Comparison of ENCODE assay signal across 17 mouse cellular contexts in genomic region chr9:100471605-100471953, GRCm38 (mm10). TPM values are rescaled to one million over a fixed set of nuclear protein-coding genes. Genes with fewer than 3 reads are reported as not detected.
DNase-seq lines count a peak whose midpoint lies in the region; ATAC-seq and TF ChIP-seq lines count a peak whose summit lies in the region.
"Had no signal": no experiment of that assay in that cellular context is flagged by ENCODE, and none has a peak within 500 bp of the region (broad histone marks: within the 10 kb centered on the region; RNA-seq: fewer than 3 reads in every experiment).

No protein-coding gene starts in this region.

- no peak for DNase-seq in cerebellum, adult 2 months
- no peak for DNase-seq in cerebellum, adult 9-11 months
- no peak for DNase-seq in frontal cortex, postnatal 14 days (ENCODE audit: low spot score in 2 of 2)
- DNase-seq in liver, embryonic 11.5 days (ENCODE audit: low spot score) = peak; percentile 17
- DNase-seq in liver, postnatal 0 days = no peak
- peak; percentile 39 for DNase-seq in lung, postnatal 36 days
- DNase-seq in lung, adult 2 months = no peak
- DNase-seq: B cell, adult 2 months; embryo, embryonic 11 days had no signal

- 55% methylated on average over 4 of the region's 4 CpGs for WGBS in cerebellum, adult 2 months
- WGBS in liver, embryonic 11.5 days = 69% methylated on average over 4 of the region's 4 CpGs
- 57% methylated on average over 4 of the region's 4 CpGs for WGBS in liver, postnatal 0 days (ENCODE audit: insufficient replicate concordance)
- WGBS in lung, adult 2 months = 56% methylated on average over 4 of the region's 4 CpGs

- TF ChIP-seq EP300 in liver, postnatal 0 days (IDR thresholded peaks at IDR 0.05; ENCODE audit: low read depth) = no peak

- TF ChIP-seq POLR2A in cerebellum, adult 2 months (IDR thresholded peaks at IDR 0.05; ENCODE audit: borderline replicate concordance, insufficient read depth, low read length) = no peak
- no peak for TF ChIP-seq POLR2A in lung, adult 2 months (IDR thresholded peaks at IDR 0.05; ENCODE audit: borderline replicate concordance, extremely low read depth, low read depth, low read length)

- H3K9me3 ChIP-seq in liver, embryonic 11.5 days (ENCODE audit: control insufficient read depth, low read length) = no peaks in the 10 kb centered on the region
- H3K9me3 ChIP-seq in liver, postnatal 0 days (ENCODE audit: low read length) = no peaks in the 10 kb centered on the region
- H3K9me3 ChIP-seq: G1E; hindbrain, embryonic 10.5 days; intestine, embryonic 15.5 days had no signal

- no peaks in the 10 kb centered on the region for H3K27me3 ChIP-seq in cerebellum, adult 2 months (ENCODE audit: control insufficient read depth, insufficient read depth, low read length)
- no peaks in the 10 kb centered on the region for H3K27me3 ChIP-seq in liver, embryonic 11.5 days (replicated peaks; ENCODE audit: control insufficient read depth, insufficient read depth, low read length)
- H3K27me3 ChIP-seq in liver, postnatal 0 days (ENCODE audit: insufficient read depth, low read length) = no peaks in the 10 kb centered on the region
- H3K27me3 ChIP-seq: embryonic facial prominence, embryonic 12.5 days; forebrain, embryonic 13.5 days; intestine, embryonic 15.5 days had no signal

- H3K4me3 ChIP-seq in cerebellum, adult 2 months (replicated peaks; ENCODE audit: insufficient read depth, low read depth, low read length) = no peak overlapping the region
- H3K4me3 ChIP-seq in liver, embryonic 11.5 days (ENCODE audit: low read depth, low read length) = no peak overlapping the region
- no peak overlapping the region for H3K4me3 ChIP-seq in liver, postnatal 0 days (ENCODE audit: low read depth, low read length)
- no peak overlapping the region for H3K4me3 ChIP-seq in lung, adult 2 months (replicated peaks; ENCODE audit: extremely low read depth, low read depth, low read length)
- H3K4me3 ChIP-seq: embryonic facial prominence, embryonic 12.5 days; forebrain, embryonic 13.5 days; hindbrain, embryonic 10.5 days; intestine, embryonic 15.5 days had no signal

- H3K4me2 ChIP-seq in liver, embryonic 11.5 days = no peak overlapping the region
- H3K4me2 ChIP-seq in liver, postnatal 0 days (ENCODE audit: low read depth, low read length) = no peak overlapping the region
- H3K4me2 ChIP-seq: embryonic facial prominence, embryonic 12.5 days; forebrain, embryonic 13.5 days; hindbrain, embryonic 14.5 days; intestine, embryonic 15.5 days had no signal

- peaks cover 51% of the 10 kb centered on the region for H3K4me1 ChIP-seq in cerebellum, adult 2 months (ENCODE audit: control insufficient read depth, insufficient read depth, low read length)
- H3K4me1 ChIP-seq in liver, embryonic 11.5 days (replicated peaks; ENCODE audit: control insufficient read depth, insufficient read depth, low read length) = no peaks in the 10 kb centered on the region
- H3K4me1 ChIP-seq in liver, postnatal 0 days (ENCODE audit: insufficient read depth) = no peaks in the 10 kb centered on the region
- peaks cover 25% of the 10 kb centered on the region for H3K4me1 ChIP-seq in lung, adult 2 months (ENCODE audit: control insufficient read depth, insufficient read depth, low read length)
- H3K4me1 ChIP-seq: embryonic facial prominence, embryonic 12.5 days had no signal

- H3K27ac ChIP-seq in cerebellum, adult 2 months (ENCODE audit: insufficient read depth, low read length) = peak overlapping the region; percentile 100
- H3K27ac ChIP-seq in liver, embryonic 11.5 days (ENCODE audit: low read depth, low read length) = no peak overlapping the region
- H3K27ac ChIP-seq in liver, postnatal 0 days (ENCODE audit: low read depth) = no peak overlapping the region
- H3K27ac ChIP-seq: embryonic facial prominence, embryonic 12.5 days; forebrain, embryonic 13.5 days; hindbrain, embryonic 10.5 days; hindbrain, embryonic 14.5 days; intestine, embryonic 15.5 days had no signal

- TF ChIP-seq CTCF in cerebellum, adult 2 months (IDR thresholded peaks at IDR 0.05; ENCODE audit: borderline replicate concordance, insufficient read depth, low read depth, low read length) = no peak
- no peak for TF ChIP-seq CTCF in liver, postnatal 0 days (IDR thresholded peaks at IDR 0.05; ENCODE audit: low read depth)
- TF ChIP-seq CTCF in lung, adult 2 months (IDR thresholded peaks at IDR 0.05; ENCODE audit: insufficient read depth, low read length) = no peak

- no peak overlapping the region for H3K9ac ChIP-seq in liver, embryonic 11.5 days (ENCODE audit: low read depth, low read length)
- H3K9ac ChIP-seq in liver, postnatal 0 days (replicated peaks) = no peak overlapping the region
- H3K9ac ChIP-seq: embryonic facial prominence, embryonic 12.5 days; forebrain, embryonic 13.5 days; hindbrain, embryonic 14.5 days; intestine, embryonic 15.5 days had no signal

- H3K36me3 ChIP-seq in liver, embryonic 11.5 days (ENCODE audit: control insufficient read depth, insufficient read depth, low read length) = no peaks in the 10 kb centered on the region
- H3K36me3 ChIP-seq in liver, postnatal 0 days (replicated peaks; ENCODE audit: insufficient read depth, low read length) = 0 out of 2 replicates have a peak, but pooled peaks cover 3% of the 10 kb centered on the region
- H3K36me3 ChIP-seq: intestine, embryonic 15.5 days had no signal

- peak; percentile 47; the same call in 1 of the 2 replicates for ATAC-seq in frontal cortex, adult (ENCODE audit: low TSS enrichment)
- no peak for ATAC-seq in liver, embryonic 11.5 days (replicated peaks; ENCODE audit: low FRiP score)
- no peak for ATAC-seq in liver, postnatal 0 days
- ATAC-seq: CD4-positive, CD25-positive, alpha-beta regulatory T cell, adult 4 months had no signal

RNA-seq across cellular contexts. Expression of gene Il20rb, which starts 15.0 kb away (rescaled TPM):
- polyA plus RNA-seq in cerebellum, adult 2 months (2012; rRNA removed) = 76.5 and 79.5 TPM in 2 replicates
- 0.59 and 0.78 TPM in 2 replicates for polyA plus RNA-seq in liver, embryonic 11.5 days (2014; fragmentation: Nextera tagmentation; extraction: Ambion mirVana)
- 0.48 and 0.88 TPM in 2 replicates for polyA plus RNA-seq in liver, postnatal 0 days (2015; fragmentation: Nextera tagmentation; extraction: Ambion mirVana)
- polyA plus RNA-seq in lung, adult 2 months (2012; rRNA removed) = 2.7 and 5.9 TPM in 2 replicates

Comparison
In these comparisons a context has a peak if more than half of its experiments do, and no peak if none do; other contexts are left out.
1. DNase-seq: peak in liver, embryonic 11.5 days (single experiment) and lung, postnatal 36 days (single experiment); none in cerebellum, adult 2 months (0 of 2), cerebellum, adult 9-11 months (single experiment), frontal cortex, postnatal 14 days (0 of 2), liver, postnatal 0 days (single experiment) and lung, adult 2 months (single experiment).
2. RNA of gene Il20rb, which starts 15.0 kb away (polyA plus RNA-seq): 76.5 to 79.5 TPM in cerebellum, adult 2 months; 2.7 to 5.9 TPM in lung, adult 2 months, 0.59 to 0.78 TPM in liver, embryonic 11.5 days and 0.48 to 0.88 TPM in liver, postnatal 0 days; every median in the first group is over 10 times any median in the second.